Mouse (Mus musculus): ENCODE data around the gene Lrig1. TPM values are rescaled to one million over a fixed set of nuclear protein-coding genes. Genes with fewer than 3 reads are reported as not detected.

Lrig1 gene
- total RNA-seq, 2 experiments from 2014 or later, result 36.9 to 43.2 TPM

GRCm38 (mm10) chr6:94652659-94653213, 47.2 kb downstream of the Lrig1 start:
- intact Hi-C loops (cut with DNase I), result no loop called here
- peak; percentile 34 to 44 for DNase-seq

GRCm38 (mm10) chr6:94651541-94651940, 48.4 kb downstream of the Lrig1 start:
- intact Hi-C loops (cut with DNase I), result no loop called here
- DNase-seq, result no peak

- intact Hi-C loops (cut with DNase I), result loop anchor here (2.0 kb wide), 1 partner anchor 49 kb away; no protein-coding TSS in a partner anchor
- DNase-seq, result no peak
These were observed 50.3 kb downstream of the Lrig1 start for GRCm38 (mm10) chr6:94649637-94650036.

- intact Hi-C loops (cut with DNase I), result loop anchor here (2.0 kb wide), 1 partner anchor 50 kb away; no protein-coding TSS in a partner anchor
- no peak for DNase-seq
These were observed 51.5 kb downstream of the Lrig1 start for GRCm38 (mm10) chr6:94648496-94648895.

- intact Hi-C loops (cut with DNase I), result loop anchor here (2.0 kb wide), 1 partner anchor 51 kb away; no protein-coding TSS in a partner anchor
- DNase-seq, result peak; percentile 65 to 73
These were observed 52.2 kb downstream of the Lrig1 start for GRCm38 (mm10) chr6:94647574-94648430.

- intact Hi-C loops (cut with DNase I), result no loop called here
- no peak for DNase-seq
These were observed 53.1 kb downstream of the Lrig1 start for GRCm38 (mm10) chr6:94646902-94647301.

GRCm38 (mm10) chr6:94646274-94646863, 53.6 kb downstream of the Lrig1 start:
- no peak for DNase-seq
- intact Hi-C loops (cut with DNase I), result no loop called here

- DNase-seq, result no peak
- intact Hi-C loops (cut with DNase I), result loop anchor here (2.0 kb wide), 1 partner anchor 17 kb away; no protein-coding TSS in a partner anchor
These were observed 54.2 kb downstream of the Lrig1 start for GRCm38 (mm10) chr6:94645723-94646122.

GRCm38 (mm10) chr6:94644641-94645040, 55.3 kb downstream of the Lrig1 start:
- DNase-seq, result no peak
- intact Hi-C loops (cut with DNase I), result loop anchor here (2.0 kb wide), 1 partner anchor 16 kb away; no protein-coding TSS in a partner anchor

- intact Hi-C loops (cut with DNase I), result loop anchor here (2.0 kb wide), 1 partner anchor 15 kb away; no protein-coding TSS in a partner anchor
- DNase-seq, result no peak
These were observed 56.0 kb downstream of the Lrig1 start for GRCm38 (mm10) chr6:94643989-94644388.

GRCm38 (mm10) chr6:94642048-94642447, 57.9 kb downstream of the Lrig1 start:
- no peak for DNase-seq
- intact Hi-C loops (cut with DNase I), result no loop called here

- DNase-seq, result no peak
- intact Hi-C loops (cut with DNase I), result no loop called here
These were observed 59.7 kb downstream of the Lrig1 start for GRCm38 (mm10) chr6:94640297-94640696.

GRCm38 (mm10) chr6:94637024-94637434, 62.9 kb downstream of the Lrig1 start:
- DNase-seq, result no peak
- intact Hi-C loops (cut with DNase I), result no loop called here

GRCm38 (mm10) chr6:94635343-94635742, 64.6 kb downstream of the Lrig1 start:
- intact Hi-C loops (cut with DNase I), result no loop called here
- DNase-seq, result no peak

GRCm38 (mm10) chr6:94634710-94635109, 65.2 kb downstream of the Lrig1 start:
- DNase-seq, result no peak
- intact Hi-C loops (cut with DNase I), result no loop called here

GRCm38 (mm10) chr6:94634274-94634673, 65.7 kb downstream of the Lrig1 start:
- no peak for DNase-seq
- intact Hi-C loops (cut with DNase I), result no loop called here

- intact Hi-C loops (cut with DNase I), result no loop called here
- DNase-seq, result no peak
These were observed 68.2 kb downstream of the Lrig1 start for GRCm38 (mm10) chr6:94631779-94632082.

GRCm38 (mm10) chr6:94631051-94631778, 68.7 kb downstream of the Lrig1 start:
- intact Hi-C loops (cut with DNase I), result no loop called here
- no peak for DNase-seq

GRCm38 (mm10) chr6:94628787-94629186, 71.2 kb downstream of the Lrig1 start:
- no peak for DNase-seq
- intact Hi-C loops (cut with DNase I), result loop anchor here (2.0 to 10.0 kb wide), 2 partner anchors 16 to 176 kb away; no protein-coding TSS in a partner anchor

- DNase-seq, result no peak
- intact Hi-C loops (cut with DNase I), result loop anchor here (2.0 to 10.0 kb wide), 3 partner anchors 17 to 177 kb away; no protein-coding TSS in a partner anchor
These were observed 72.0 kb downstream of the Lrig1 start for GRCm38 (mm10) chr6:94627714-94628595.
